Comparison of ENCODE assay signal across 24 mouse cellular contexts in the genomic region with DNA sequence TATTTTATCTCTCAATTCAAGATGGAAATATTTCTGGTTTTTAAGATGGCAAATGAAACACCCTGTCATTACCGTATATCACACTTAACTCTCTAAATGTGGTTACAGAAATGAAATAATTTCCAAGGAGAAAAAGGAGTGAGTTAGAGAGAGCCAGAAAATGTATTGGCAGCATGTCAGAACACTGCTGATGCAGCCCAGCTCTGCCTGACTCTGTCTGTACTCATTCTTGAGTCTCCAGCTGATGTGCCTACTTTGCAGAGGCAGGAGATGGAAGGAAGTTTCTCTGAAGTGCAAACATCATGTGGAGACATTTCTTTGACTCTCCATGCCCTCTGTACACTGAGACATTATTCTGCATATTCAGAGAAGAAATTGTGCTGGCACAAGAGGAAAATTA.
DNase-seq lines count a peak whose midpoint lies in the region; ATAC-seq and TF ChIP-seq lines count a peak whose summit lies in the region.
"Had no signal": no experiment of that assay in that cellular context is flagged by ENCODE, and none has a peak within 500 bp of the region (broad histone marks: within the 10 kb centered on the region; RNA-seq: fewer than 3 reads in every experiment).

No protein-coding gene starts in this region.

- no peaks in the 10 kb centered on the region for H3K27me3 ChIP-seq in forebrain, embryonic 13.5 days
- no peaks in the 10 kb centered on the region for H3K27me3 ChIP-seq in forebrain, embryonic 10.5 days (ENCODE audit: poor library complexity, severe bottlenecking)
- no peaks in the 10 kb centered on the region for H3K27me3 ChIP-seq in hindbrain, postnatal 0 days (ENCODE audit: insufficient read depth, low read length)
- no peaks in the 10 kb centered on the region for H3K27me3 ChIP-seq in hindbrain, embryonic 12.5 days
- no peaks in the 10 kb centered on the region for H3K27me3 ChIP-seq in limb, embryonic 10.5 days (ENCODE audit: low read depth, poor library complexity, severe bottlenecking)
- H3K27me3 ChIP-seq: CH12.LX; embryonic facial prominence, embryonic 15.5 days; heart, embryonic 15.5 days had no signal

- no peaks in the 10 kb centered on the region for H3K9me3 ChIP-seq in forebrain, embryonic 13.5 days (replicated peaks)
- H3K9me3 ChIP-seq in forebrain, embryonic 10.5 days: no peaks in the 10 kb centered on the region
- H3K9me3 ChIP-seq in hindbrain, postnatal 0 days (ENCODE audit: low read length): no peaks in the 10 kb centered on the region
- no peaks in the 10 kb centered on the region for H3K9me3 ChIP-seq in hindbrain, embryonic 12.5 days (replicated peaks)
- no peaks in the 10 kb centered on the region for H3K9me3 ChIP-seq in limb, embryonic 10.5 days (replicated peaks)
- H3K9me3 ChIP-seq: embryonic facial prominence, embryonic 15.5 days; heart, embryonic 15.5 days had no signal

- H3K9ac ChIP-seq in forebrain, embryonic 13.5 days: no peak overlapping the region
- H3K9ac ChIP-seq in hindbrain, postnatal 0 days (replicated peaks; ENCODE audit: low read length): no peak overlapping the region
- H3K9ac ChIP-seq in hindbrain, embryonic 12.5 days: no peak overlapping the region
- H3K9ac ChIP-seq: embryonic facial prominence, embryonic 15.5 days; heart, embryonic 15.5 days; hindbrain, embryonic 14.5 days had no signal

- H3K4me2 ChIP-seq in forebrain, embryonic 13.5 days: no peak overlapping the region
- no peak overlapping the region for H3K4me2 ChIP-seq in hindbrain, postnatal 0 days (ENCODE audit: low read depth, low read length)
- no peak overlapping the region for H3K4me2 ChIP-seq in hindbrain, embryonic 12.5 days (replicated peaks)
- H3K4me2 ChIP-seq: embryonic facial prominence, embryonic 15.5 days; heart, embryonic 11.5 days; heart, embryonic 15.5 days; hindbrain, embryonic 14.5 days had no signal

- no peak overlapping the region for H3K4me3 ChIP-seq in forebrain, embryonic 13.5 days
- H3K4me3 ChIP-seq in forebrain, embryonic 10.5 days: no peak overlapping the region
- no peak overlapping the region for H3K4me3 ChIP-seq in hindbrain, postnatal 0 days (ENCODE audit: low read length)
- H3K4me3 ChIP-seq in hindbrain, embryonic 12.5 days: no peak overlapping the region
- H3K4me3 ChIP-seq in limb, embryonic 10.5 days: no peak overlapping the region
- H3K4me3 ChIP-seq: embryonic facial prominence, embryonic 15.5 days; erythroblast, embryonic 14.5 days; heart, embryonic 15.5 days had no signal

- WGBS in forebrain, embryonic 13.5 days: 97% methylated on average over 1 of the region's 1 CpGs
- WGBS in forebrain, embryonic 10.5 days: 89% methylated on average over 1 of the region's 1 CpGs
- WGBS in hindbrain, postnatal 0 days: 69% methylated on average over 1 of the region's 1 CpGs
- WGBS in hindbrain, embryonic 12.5 days: 95% methylated on average over 1 of the region's 1 CpGs
- WGBS in limb, embryonic 10.5 days: 97% methylated on average over 1 of the region's 1 CpGs

- no peaks in the 10 kb centered on the region for H3K4me1 ChIP-seq in forebrain, embryonic 13.5 days
- H3K4me1 ChIP-seq in forebrain, embryonic 10.5 days: no peaks in the 10 kb centered on the region
- no peaks in the 10 kb centered on the region for H3K4me1 ChIP-seq in hindbrain, postnatal 0 days (ENCODE audit: insufficient read depth, low read length)
- no peaks in the 10 kb centered on the region for H3K4me1 ChIP-seq in hindbrain, embryonic 12.5 days
- no peaks in the 10 kb centered on the region for H3K4me1 ChIP-seq in limb, embryonic 10.5 days
- H3K4me1 ChIP-seq: embryonic facial prominence, embryonic 15.5 days; heart, embryonic 15.5 days had no signal

- no peak for TF ChIP-seq POLR2A in brain, embryonic 14.5 days (IDR thresholded peaks at IDR 0.05; ENCODE audit: borderline replicate concordance, extremely low read depth, insufficient read depth, insufficient read length, poor library complexity, severe bottlenecking)

- ATAC-seq in forebrain, embryonic 13.5 days: peak; percentile 30; the same call in 1 of the 2 replicates
- no peak for ATAC-seq in hindbrain, postnatal 0 days
- no peak for ATAC-seq in hindbrain, embryonic 12.5 days (ENCODE audit: low FRiP score)
- ATAC-seq: intestine, embryonic 16.5 days had no signal

- TF ChIP-seq CTCF in hindbrain, postnatal 0 days (IDR thresholded peaks at IDR 0.05; ENCODE audit: low read depth): no peak
- TF ChIP-seq CTCF in brain, embryonic 14.5 days (IDR thresholded peaks at IDR 0.05; ENCODE audit: borderline replicate concordance, extremely low read depth, insufficient read depth, insufficient read length): no peak

- no peak overlapping the region for H3K27ac ChIP-seq in forebrain, embryonic 13.5 days
- no peak overlapping the region for H3K27ac ChIP-seq in forebrain, embryonic 10.5 days
- H3K27ac ChIP-seq in hindbrain, postnatal 0 days: no peak overlapping the region
- H3K27ac ChIP-seq in hindbrain, embryonic 12.5 days: no peak overlapping the region
- H3K27ac ChIP-seq in limb, embryonic 10.5 days: no peak overlapping the region
- H3K27ac ChIP-seq: embryonic facial prominence, embryonic 15.5 days; heart, embryonic 15.5 days; hindbrain, embryonic 14.5 days had no signal

- H3K36me3 ChIP-seq in forebrain, embryonic 13.5 days (ENCODE audit: poor library complexity, severe bottlenecking): no peaks in the 10 kb centered on the region
- no peaks in the 10 kb centered on the region for H3K36me3 ChIP-seq in forebrain, embryonic 10.5 days (replicated peaks)
- H3K36me3 ChIP-seq in hindbrain, postnatal 0 days (ENCODE audit: insufficient read depth, low read length): no peaks in the 10 kb centered on the region
- H3K36me3 ChIP-seq in hindbrain, embryonic 12.5 days: no peaks in the 10 kb centered on the region
- no peaks in the 10 kb centered on the region for H3K36me3 ChIP-seq in limb, embryonic 10.5 days
- H3K36me3 ChIP-seq: embryonic facial prominence, embryonic 15.5 days; heart, embryonic 15.5 days had no signal

- no peak for DNase-seq in forebrain, embryonic 10.5 days (ENCODE audit: extremely low spot score, low spot score)
- DNase-seq in hindbrain, postnatal 0 days (ENCODE audit: low spot score): peak; percentile 17
- DNase-seq in Muller cell, postnatal 12 days (ENCODE audit: inconsistent ontology term): peak; percentile 13
- peak; percentile 41 for DNase-seq in brain, embryonic 14.5 days (ENCODE audit: low read depth)
- no peak for DNase-seq in left cerebral cortex, adult 8-10 months (ENCODE audit: low spot score in 2 of 2)
- DNase-seq in limb, embryonic 10.5 days (ENCODE audit: low spot score): no peak
- DNase-seq: adrenal gland, adult 2 months; adrenal gland, postnatal 25 days; cerebellum, adult 11 months; cerebellum, adult 8-10 months; cerebellum, postnatal 25 days; gastrocnemius, postnatal 10 days; heart, adult 18-20 months; heart, postnatal 14 days; kidney, adult 2 months had no signal

Comparison
In these comparisons a context has a peak if more than half of its experiments do, and no peak if none do; other contexts are left out.
1. DNase-seq: peak in hindbrain, postnatal 0 days (single experiment), Muller cell, postnatal 12 days (single experiment) and brain, embryonic 14.5 days (single experiment); none in forebrain, embryonic 10.5 days (single experiment), left cerebral cortex, adult 8-10 months (0 of 2) and limb, embryonic 10.5 days (single experiment).